Mouse (Mus musculus) limb, embryonic 14.5 days (tissue): ENCODE measurements around the gene Capg. TPM values are rescaled to one million over a fixed set of nuclear protein-coding genes. Genes with fewer than 3 reads are reported as not detected.

ENCODE experiments used
- ATAC-seq: fragments of 200-750 bp; cut with Nextera tagmentation; 2 replicates; pipeline ENCODE4 v1.8.0; 2017; ENCODE audit warnings: low read depth, moderate number of reproducible peaks, moderate TSS enrichment; ENCODE audit not compliant: low FRiP score
- DNase-seq: peaks from one replicate; pipeline ENCODE4 v3.0.0-alpha.2; 2015; ENCODE audit warnings: low spot score
- H3K27ac ChIP-seq: fragments of 300-500 bp; sonication (generic); replicated peaks from 2 replicates; pipeline ENCODE4 v1.5.1; 2014; ENCODE audit warnings: low read depth, mild to moderate bottlenecking, low read length, moderate library complexity, mixed read lengths
- H3K27me3 ChIP-seq: fragments of 300-500 bp; sonication (generic); 2 replicates; pipeline ENCODE4 v1.6.1; 2014; ENCODE audit warnings: low read length, mixed read lengths; ENCODE audit not compliant: control insufficient read depth, insufficient read depth
- H3K36me3 ChIP-seq: fragments of 300-500 bp; sonication (generic); 2 replicates; pipeline ENCODE4 v1.6.1; 2014; ENCODE audit warnings: mild to moderate bottlenecking, low read length, moderate library complexity, mixed read lengths; ENCODE audit not compliant: control insufficient read depth, insufficient read depth
- H3K4me1 ChIP-seq: fragments of 300-500 bp; sonication (generic); 2 replicates; pipeline ENCODE4 v1.6.1; 2014; ENCODE audit warnings: antibody characterized with exemption, low read length, mixed read lengths; ENCODE audit not compliant: control insufficient read depth, insufficient read depth
- H3K4me2 ChIP-seq: fragments of 300-500 bp; sonication (generic); replicated peaks from 2 replicates; pipeline ENCODE4 v1.6.1; 2014; ENCODE audit warnings: low read depth, mild to moderate bottlenecking, low read length, moderate library complexity; ENCODE audit not compliant: severe bottlenecking
- H3K4me3 ChIP-seq: fragments of 300-500 bp; sonication (generic); replicated peaks from 2 replicates; pipeline ENCODE4 v1.5.1; 2014; ENCODE audit warnings: low read length
- H3K9ac ChIP-seq: fragments of 300-500 bp; sonication (generic); 2 replicates; pipeline ENCODE4 v1.6.1; 2014; ENCODE audit warnings: mild to moderate bottlenecking, low read depth, low read length, moderate library complexity; ENCODE audit not compliant: severe bottlenecking
- H3K9me3 ChIP-seq: fragments of 300-500 bp; sonication (generic); 2 replicates; pipeline ENCODE4 v1.6.1; 2016; ENCODE audit warnings: low read length; ENCODE audit not compliant: control insufficient read depth
- POLR2A ChIP-seq: fragments of 200-500 bp; IDR thresholded peaks from 2 replicates; pipeline ENCODE4 v1.8.0; 2012; ENCODE audit warnings: inconsistent platforms, mild to moderate bottlenecking, moderate library complexity, borderline replicate concordance; ENCODE audit not compliant: insufficient read depth, insufficient read length; ENCODE audit errors: extremely low read depth
- WGBS: fragments of 180-500 bp; shearing (Covaris S2); extraction: QIAGEN DNeasy Blood & Tissue Kit; methylation state at CpG from one replicate; pipeline ENCODE4 v1.1.7; 2014; 5-methylcytosine and 5-hydroxymethylcytosine counted together
- polyA plus RNA-seq, 2 experiments: library from polyadenylated mRNA; depleted of rRNA in 1 of 2; stranded (reverse) in 1 of 2; unstranded in 1 of 2; fragments of >200 nt; fragmentation: Nextera tagmentation in 1 of 2; extraction: Ambion mirVana in 1 of 2; gene quantifications; 2 replicates each; pipeline versions ENCODE4 v1.2.1 to v1.2.3; 2012 to 2014

Gene Capg
- polyA plus RNA-seq (2012; rRNA removed) (29.2 and 30.9 TPM in 2 replicates), polyA plus RNA-seq (2014; fragmentation: Nextera tagmentation; extraction: Ambion mirVana) (80.7 and 86.6 TPM in 2 replicates)

- Histone ChIP-seq H3K9me3 (no peaks in the 10 kb centered on the region), H3K36me3 (no peaks in the 10 kb centered on the region), H3K27ac (peak within 1 kb of the TSS; percentile 34), H3K4me3 (peak within 1 kb of the TSS; percentile 21), H3K4me2 (peak within 1 kb of the TSS; percentile 50), H3K27me3 (no peaks in the 10 kb centered on the region), H3K4me1 (peaks cover 5% of the 10 kb centered on the region; the same call in 1 of the 2 replicates), H3K9ac (peak within 1 kb of the TSS; percentile 32)
- peak; percentile 47 for DNase-seq
- no peak for TF ChIP-seq POLR2A
- 6% methylated on average over 23 of the region's 23 CpGs for WGBS
- no peak for ATAC-seq
Measured at GRCm38 (mm10) chr6:72544283-72544987, at the start of gene Capg. TSS of gene Capg (plus strand) at chr6:72544391.

- 58% methylated on average over 5 of the region's 5 CpGs for WGBS
- Histone ChIP-seq H3K36me3 (no peaks in the 10 kb centered on the region), H3K4me3 (no peak overlapping the region), H3K27me3 (no peaks in the 10 kb centered on the region), H3K4me1 (peaks cover 14% of the 10 kb centered on the region), H3K27ac (no peak overlapping the region), H3K9ac (no peak overlapping the region), H3K9me3 (no peaks in the 10 kb centered on the region), H3K4me2 (no peak overlapping the region)
- no peak for ATAC-seq
- DNase-seq, result no peak
- TF ChIP-seq POLR2A, result no peak
Measured at GRCm38 (mm10) chr6:72498950-72499349, 45.2 kb upstream of the Capg start.

- no peaks in the 10 kb centered on the region for H3K27me3 ChIP-seq
- no peak overlapping the region for H3K9ac ChIP-seq
- no peaks in the 10 kb centered on the region for H3K9me3 ChIP-seq
- no peak for TF ChIP-seq POLR2A
- no peak overlapping the region for H3K4me2 ChIP-seq
- no peaks in the 10 kb centered on the region for H3K36me3 ChIP-seq
- peaks cover 6% of the 10 kb centered on the region; the same call in 1 of the 2 replicates for H3K4me1 ChIP-seq
- DNase-seq, result no peak
- H3K27ac ChIP-seq, result no peak overlapping the region
- ATAC-seq, result no peak
- H3K4me3 ChIP-seq, result no peak overlapping the region
Measured at GRCm38 (mm10) chr6:72503309-72503708, 40.9 kb upstream of the Capg start.

GRCm38 (mm10) chr6:72503939-72504338 lies 40.3 kb upstream of the Capg start:
- no peak overlapping the region for H3K9ac ChIP-seq
- peaks cover 6% of the 10 kb centered on the region; the same call in 1 of the 2 replicates for H3K4me1 ChIP-seq
- ATAC-seq (peak; percentile 24; the same call in 1 of the 2 replicates), DNase-seq (peak; percentile 35)
- H3K27ac ChIP-seq, result no peak overlapping the region
- H3K4me3 ChIP-seq, result no peak overlapping the region
- H3K9me3 ChIP-seq, result no peaks in the 10 kb centered on the region
- H3K4me2 ChIP-seq, result no peak overlapping the region
- H3K27me3 ChIP-seq, result no peaks in the 10 kb centered on the region
- 78% methylated on average over 2 of the region's 2 CpGs for WGBS
- no peaks in the 10 kb centered on the region for H3K36me3 ChIP-seq
- TF ChIP-seq POLR2A, result no peak

- Histone ChIP-seq H3K9ac (no peak overlapping the region), H3K27ac (no peak overlapping the region), H3K4me2 (no peak overlapping the region), H3K4me3 (no peak overlapping the region), H3K9me3 (no peaks in the 10 kb centered on the region), H3K36me3 (no peaks in the 10 kb centered on the region), H3K27me3 (no peaks in the 10 kb centered on the region), H3K4me1 (peaks cover 16% of the 10 kb centered on the region)
- 61% methylated on average over 1 of the region's 1 CpGs for WGBS
- ATAC-seq, result no peak
- DNase-seq, result no peak
- TF ChIP-seq POLR2A, result no peak
Measured at GRCm38 (mm10) chr6:72506104-72506503, 38.1 kb upstream of the Capg start.
